Mouse (Mus musculus) stomach, embryonic 14.5 days (tissue): ENCODE measurements at regions not wholly inside any gene's neighbourhood (a gene's known extent, or its start where the extent isn't known, plus 50 kb on each side); places are given as distances from the start of the nearest gene placed in this dataset.

Source experiments
- ATAC-seq: fragments of 200-750 bp; cut with Nextera tagmentation; 2 replicates; pipeline ENCODE4 v1.8.0; 2017; ENCODE audit warnings: low read depth, moderate TSS enrichment; ENCODE audit not compliant: insufficient number of reproducible peaks, insufficient read depth, low FRiP score
- H3K27ac ChIP-seq: fragments of 300-500 bp; sonication (generic); 2 replicates; pipeline ENCODE4 v1.5.1; 2014; ENCODE audit warnings: mild to moderate bottlenecking, low read length, moderate library complexity, mixed read lengths
- H3K27me3 ChIP-seq: fragments of 300-500 bp; sonication (generic); 2 replicates; pipeline ENCODE4 v1.6.1; 2014; ENCODE audit warnings: low read length, control low read depth, mixed read lengths; ENCODE audit not compliant: control insufficient read depth, insufficient read depth
- H3K36me3 ChIP-seq: fragments of 300-500 bp; sonication (generic); 2 replicates; pipeline ENCODE4 v1.6.1; 2014; ENCODE audit warnings: mild to moderate bottlenecking, control low read depth, low read length, moderate library complexity, mixed read lengths; ENCODE audit not compliant: control insufficient read depth, insufficient read depth
- H3K4me1 ChIP-seq: fragments of 300-500 bp; sonication (generic); 2 replicates; pipeline ENCODE4 v1.6.1; 2014; ENCODE audit warnings: low read length, control low read depth, mixed read lengths; ENCODE audit not compliant: control insufficient read depth, insufficient read depth
- H3K4me2 ChIP-seq: fragments of 300-500 bp; sonication (generic); replicated peaks from 2 replicates; pipeline ENCODE4 v1.6.1; 2014; ENCODE audit warnings: low read depth, low read length, control low read depth
- H3K4me3 ChIP-seq: fragments of 300-500 bp; sonication (generic); 2 replicates; pipeline ENCODE4 v1.5.1; 2014; ENCODE audit warnings: low read depth, low read length, control low read depth
- H3K9ac ChIP-seq: fragments of 300-500 bp; sonication (generic); replicated peaks from 2 replicates; pipeline ENCODE4 v1.6.1; 2014; ENCODE audit warnings: low read depth, mild to moderate bottlenecking, control low read depth, low read length, moderate library complexity, mixed read lengths
- H3K9me3 ChIP-seq: fragments of 300-500 bp; sonication (generic); 2 replicates; pipeline ENCODE4 v1.6.1; 2016; ENCODE audit warnings: low read depth, low read length, control low read depth; ENCODE audit not compliant: control insufficient read depth
- WGBS: fragments of 180-500 bp; shearing (Covaris S2); extraction: QIAGEN DNeasy Blood & Tissue Kit; methylation state at CpG from one replicate; pipeline ENCODE4 v1.1.7; 2014; 5-methylcytosine and 5-hydroxymethylcytosine counted together

GRCm38 (mm10) chr1:83761499-83761898 is 353.5 kb upstream of the Sphkap start:
- no peaks in the 10 kb centered on the region for H3K36me3 ChIP-seq
- no peak overlapping the region for H3K4me2 ChIP-seq
- WGBS: 63% methylated on average over 4 of the region's 4 CpGs
- no peaks in the 10 kb centered on the region for H3K27me3 ChIP-seq
- no peaks in the 10 kb centered on the region for H3K9me3 ChIP-seq
- H3K27ac ChIP-seq: no peak overlapping the region
- no peak overlapping the region for H3K9ac ChIP-seq
- no peak for ATAC-seq
- H3K4me1 ChIP-seq: no peaks in the 10 kb centered on the region
- H3K4me3 ChIP-seq: no peak overlapping the region

DNA sequence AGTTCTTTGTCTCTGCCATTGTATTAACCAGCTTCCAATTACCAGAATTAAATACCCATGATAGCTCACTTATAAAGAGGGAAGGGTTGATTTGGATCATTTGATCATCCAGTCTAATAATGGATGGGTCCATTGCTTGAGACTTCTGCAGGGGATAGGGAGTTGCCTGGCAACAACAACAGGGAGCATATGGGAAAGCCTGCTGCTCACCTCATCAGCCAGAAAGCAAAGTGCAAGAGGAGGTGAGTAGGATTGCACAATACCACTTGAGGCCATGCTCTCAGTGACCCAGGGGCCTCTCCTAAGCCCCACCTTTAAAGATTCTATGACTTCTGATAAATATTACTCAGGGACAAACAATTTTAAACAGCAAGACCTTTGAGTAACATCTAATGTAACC is 348.9 kb upstream of the Sphkap start:
- no peaks in the 10 kb centered on the region for H3K36me3 ChIP-seq
- no peak overlapping the region for H3K9ac ChIP-seq
- no peaks in the 10 kb centered on the region for H3K4me1 ChIP-seq
- H3K4me2 ChIP-seq: no peak overlapping the region
- H3K9me3 ChIP-seq: no peaks in the 10 kb centered on the region
- no peak for ATAC-seq
- no peak overlapping the region for H3K4me3 ChIP-seq
- no peaks in the 10 kb centered on the region for H3K27me3 ChIP-seq
- H3K27ac ChIP-seq: no peak overlapping the region

DNA sequence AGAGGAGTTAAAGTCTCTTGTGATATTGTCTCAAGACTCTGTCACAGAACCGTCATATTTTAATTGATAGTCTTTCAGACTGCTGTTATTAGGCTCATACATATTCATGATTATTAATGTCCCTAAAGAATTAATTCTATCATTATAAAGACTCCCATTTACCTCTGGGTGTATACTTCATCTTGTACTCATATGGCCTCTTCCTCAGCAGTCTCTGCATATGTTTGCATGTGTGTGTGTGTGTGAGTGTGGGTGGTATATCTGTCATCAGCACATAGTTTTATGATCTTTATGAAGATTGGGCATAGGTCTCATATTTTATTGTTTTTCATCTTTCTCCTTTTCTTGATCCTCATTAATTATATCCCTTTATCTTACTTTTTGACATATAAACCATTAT is 347.3 kb upstream of the Sphkap start:
- no peak overlapping the region for H3K4me2 ChIP-seq
- no peak for ATAC-seq
- H3K9ac ChIP-seq: no peak overlapping the region
- no peaks in the 10 kb centered on the region for H3K36me3 ChIP-seq
- H3K27ac ChIP-seq: no peak overlapping the region
- no peak overlapping the region for H3K4me3 ChIP-seq
- no peaks in the 10 kb centered on the region for H3K9me3 ChIP-seq
- H3K27me3 ChIP-seq: no peaks in the 10 kb centered on the region
- H3K4me1 ChIP-seq: no peaks in the 10 kb centered on the region
- whole genome bisulfite sequencing: 85% methylated on average over 1 of the region's 1 CpGs

DNA sequence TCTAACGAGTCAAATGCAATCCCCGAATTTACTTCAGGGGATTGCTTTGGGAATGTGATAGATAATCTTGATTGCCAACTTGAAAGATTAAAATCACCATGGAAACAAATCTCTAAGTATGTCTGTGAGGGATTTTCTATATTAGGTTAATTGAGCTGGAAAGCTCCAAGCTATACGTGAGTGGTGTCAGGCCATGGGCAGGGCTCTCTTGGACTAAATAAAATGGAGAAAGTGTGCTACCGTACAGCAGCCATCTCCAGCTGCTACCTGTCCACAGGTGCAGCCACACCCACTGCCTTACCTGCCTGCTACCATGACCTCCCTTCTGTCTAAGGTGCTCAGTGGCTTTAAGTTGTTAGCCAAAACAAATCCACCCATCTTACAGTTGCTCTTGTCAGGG is 345.0 kb upstream of the Sphkap start:
- H3K27me3 ChIP-seq: no peaks in the 10 kb centered on the region
- no peak overlapping the region for H3K4me3 ChIP-seq
- H3K9ac ChIP-seq: no peak overlapping the region
- no peak for ATAC-seq
- no peaks in the 10 kb centered on the region for H3K4me1 ChIP-seq
- no peaks in the 10 kb centered on the region for H3K9me3 ChIP-seq
- H3K36me3 ChIP-seq: no peaks in the 10 kb centered on the region
- WGBS: 65% methylated on average over 4 of the region's 4 CpGs
- no peak overlapping the region for H3K27ac ChIP-seq
- no peak overlapping the region for H3K4me2 ChIP-seq

- Histone ChIP-seq H3K4me3 (no peak overlapping the region), H3K36me3 (no peaks in the 10 kb centered on the region), H3K9ac (no peak overlapping the region), H3K9me3 (no peaks in the 10 kb centered on the region), H3K27ac (no peak overlapping the region), H3K4me1 (no peaks in the 10 kb centered on the region), H3K27me3 (no peaks in the 10 kb centered on the region), H3K4me2 (no peak overlapping the region)
- ATAC-seq: no peak
- WGBS: 82% methylated on average over 4 of the region's 4 CpGs
These were observed 341.0 kb upstream of the Sphkap start for GRCm38 (mm10) chr1:83748974-83749373.

- no peak for ATAC-seq
- no peaks in the 10 kb centered on the region for H3K27me3 ChIP-seq
- 59% methylated on average over 3 of the region's 3 CpGs for WGBS
These were observed 340.1 kb upstream of the Sphkap start for GRCm38 (mm10) chr1:83748061-83748460.

GRCm38 (mm10) chr1:83747412-83747811 is 339.4 kb upstream of the Sphkap start:
- Histone ChIP-seq H3K36me3 (no peaks in the 10 kb centered on the region), H3K27ac (no peak overlapping the region), H3K27me3 (no peaks in the 10 kb centered on the region), H3K4me3 (no peak overlapping the region), H3K4me2 (no peak overlapping the region), H3K9me3 (no peaks in the 10 kb centered on the region), H3K4me1 (no peaks in the 10 kb centered on the region), H3K9ac (no peak overlapping the region)
- 78% methylated on average over 3 of the region's 3 CpGs for WGBS
- no peak for ATAC-seq

More at GRCm38 (mm10) chr1:83748061-83748460, 340.1 kb upstream of the Sphkap start:
- H3K4me3 ChIP-seq: no peak overlapping the region
- H3K9ac ChIP-seq: no peak overlapping the region
- no peak overlapping the region for H3K4me2 ChIP-seq
- no peaks in the 10 kb centered on the region for H3K9me3 ChIP-seq
- no peaks in the 10 kb centered on the region for H3K36me3 ChIP-seq
- H3K27ac ChIP-seq: no peak overlapping the region
- no peaks in the 10 kb centered on the region for H3K4me1 ChIP-seq

DNA sequence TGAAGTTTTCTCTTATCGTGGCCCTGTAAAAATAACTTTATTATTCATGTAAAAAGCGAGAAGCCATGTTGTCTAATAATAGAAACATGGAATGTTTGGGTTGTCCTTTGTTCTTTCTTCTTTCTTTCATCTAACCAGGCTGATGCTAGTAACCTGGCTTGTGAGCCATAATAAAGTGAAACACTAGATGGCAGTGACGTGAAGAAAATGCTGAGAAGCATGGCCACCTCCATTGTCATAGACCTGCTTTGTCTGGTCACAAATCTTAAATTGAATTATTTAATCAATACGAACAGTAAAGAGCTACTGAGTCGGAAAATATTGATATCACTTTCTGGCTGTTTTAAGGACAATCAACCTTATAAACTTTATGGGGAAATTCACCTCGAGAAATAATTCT is 338.0 kb upstream of the Sphkap start:
- H3K27ac ChIP-seq: no peak overlapping the region
- no peaks in the 10 kb centered on the region for H3K4me1 ChIP-seq
- 26% methylated on average over 6 of the region's 6 CpGs for WGBS
- no peak overlapping the region for H3K4me2 ChIP-seq
- H3K36me3 ChIP-seq: no peaks in the 10 kb centered on the region
- no peaks in the 10 kb centered on the region for H3K27me3 ChIP-seq
- no peak overlapping the region for H3K9ac ChIP-seq
- no peaks in the 10 kb centered on the region for H3K9me3 ChIP-seq
- ATAC-seq: no peak
- no peak overlapping the region for H3K4me3 ChIP-seq

DNA sequence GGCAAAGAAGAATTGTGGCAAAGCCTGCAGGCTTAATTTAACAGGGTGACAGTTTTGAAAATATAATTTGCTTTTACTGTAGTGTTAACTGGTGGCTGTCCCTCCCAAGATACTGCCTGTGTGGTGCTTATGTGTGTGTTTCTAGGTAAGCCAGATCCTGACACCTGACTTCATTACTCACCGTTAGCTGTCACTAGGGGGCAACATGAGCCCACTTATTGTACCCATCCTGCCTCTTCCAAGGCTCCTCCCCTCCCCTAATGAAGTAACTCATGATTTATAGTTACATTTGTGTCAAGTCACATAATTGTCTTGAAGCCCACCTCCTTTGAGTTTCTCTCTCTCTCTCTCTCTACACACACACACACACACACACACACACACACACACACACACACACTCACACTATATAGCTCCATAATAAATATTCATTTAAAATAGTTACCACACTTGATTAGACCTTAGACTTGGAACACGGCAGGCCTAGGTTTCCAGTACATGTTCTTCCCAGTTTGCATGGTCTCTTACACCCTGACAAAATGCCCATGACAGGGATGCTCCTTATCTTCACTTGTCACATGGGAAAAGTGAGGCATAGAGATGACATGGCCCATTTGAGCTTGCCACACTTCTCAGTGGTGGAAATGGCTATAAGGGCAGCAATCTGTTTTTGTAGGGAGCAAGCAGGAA is 328.6 kb upstream of the Sphkap start:
- H3K4me3 ChIP-seq: no peak overlapping the region
- no peaks in the 10 kb centered on the region for H3K27me3 ChIP-seq
- ATAC-seq: no peak
- 39% methylated on average over 2 of the region's 2 CpGs for WGBS
- H3K4me2 ChIP-seq: no peak overlapping the region
- no peaks in the 10 kb centered on the region for H3K36me3 ChIP-seq
- H3K9ac ChIP-seq: no peak overlapping the region
- H3K27ac ChIP-seq: no peak overlapping the region
- H3K4me1 ChIP-seq: no peaks in the 10 kb centered on the region
- H3K9me3 ChIP-seq: no peaks in the 10 kb centered on the region
